Mouse (Mus musculus) cerebellum, postnatal 25 days (tissue): Measurements from ENCODE around the gene Gadd45gip1.

ENCODE experiments used
- DNase-seq, 2 experiments: peaks; one replicate each; pipeline ENCODE4 v3.0.0; 2021; ENCODE audit warnings: mixed read lengths in 2 of 2

The Gadd45gip1 gene

DNA sequence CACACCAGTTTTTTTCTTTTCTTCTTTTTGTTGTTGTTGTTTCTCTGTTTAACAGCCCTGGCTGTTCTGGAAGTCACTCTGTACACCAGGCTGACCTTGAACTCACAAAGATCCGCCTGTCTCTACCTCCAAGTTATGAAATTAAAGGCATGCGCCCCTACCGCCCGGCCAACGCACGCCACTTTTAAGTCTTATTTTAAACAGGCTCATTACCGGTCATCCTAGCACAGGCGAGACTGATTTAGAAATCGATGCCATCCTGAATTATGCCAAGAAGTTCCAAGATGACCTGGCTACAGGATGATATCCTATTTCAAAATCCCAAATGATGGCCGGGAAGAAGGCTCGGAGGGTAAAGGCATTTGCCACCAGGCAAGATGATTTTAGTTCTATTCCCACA lies at the start of gene Gadd45gip1:
Gene Gadd45gip1, plus strand, starts transcription at position 33 of the 400 bp plus-strand sequence.
- peak in 1 of 2 experiments; percentile 51 for DNase-seq

DNA sequence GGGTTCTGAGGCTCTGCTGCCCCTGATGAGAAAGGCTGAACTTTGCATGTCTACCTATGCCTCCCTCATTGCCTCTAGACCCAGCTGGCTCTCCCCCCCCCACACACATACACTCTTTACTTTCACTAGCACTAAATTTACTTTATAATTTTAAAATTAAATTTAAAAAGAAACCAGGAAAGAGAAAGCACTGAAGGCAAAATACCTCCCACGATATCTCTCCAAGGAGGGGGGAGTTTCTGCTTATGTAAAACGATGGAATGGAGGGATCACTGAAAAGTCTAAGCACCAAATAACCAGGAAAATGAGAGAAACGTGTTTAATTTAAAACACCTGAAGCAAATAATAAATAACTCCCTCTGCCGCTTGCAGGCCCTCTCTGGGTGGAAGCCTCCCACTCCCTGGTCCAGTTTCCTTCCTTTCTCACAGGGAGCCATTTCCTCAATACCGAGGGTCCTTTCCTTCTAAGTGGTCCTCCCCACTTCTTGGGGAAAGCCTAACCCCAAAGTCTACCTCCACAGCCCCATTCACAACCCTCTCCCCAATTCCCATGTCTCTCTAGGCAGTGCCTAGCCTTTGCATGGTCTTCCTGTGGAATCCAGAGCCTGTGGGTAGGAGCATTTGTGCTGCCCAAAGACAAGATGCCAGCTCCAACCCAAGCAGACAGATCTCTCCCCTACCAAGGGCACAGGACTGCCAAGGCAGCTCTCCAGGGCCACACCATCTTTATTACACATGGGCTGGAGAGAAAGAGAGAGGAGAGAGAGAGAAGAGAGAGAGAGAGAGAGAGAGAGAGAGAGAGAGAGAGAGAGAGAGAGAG lies 49.4 kb upstream of the Gadd45gip1 start:
- peak; percentile 51 to 60 for DNase-seq

DNA sequence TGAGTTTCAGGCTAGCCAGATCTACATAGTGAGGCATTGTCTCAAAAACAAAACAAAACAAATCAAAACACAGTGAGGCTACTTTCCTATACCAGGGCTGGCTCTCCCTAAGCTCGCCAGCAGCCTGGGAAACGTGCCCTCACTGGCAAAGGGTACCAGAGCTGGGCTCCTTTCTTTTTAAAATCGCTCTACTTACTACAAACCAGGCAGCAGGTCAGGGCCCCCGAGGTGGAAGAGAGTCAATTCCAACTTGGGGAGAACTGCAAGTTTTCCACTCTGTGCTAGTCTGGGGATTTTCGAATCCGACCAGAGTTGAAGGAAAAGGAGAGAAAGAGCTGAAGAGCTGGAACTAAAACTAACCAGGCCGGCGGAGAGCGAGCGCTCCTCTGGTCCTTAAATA lies 48.6 kb upstream of the Gadd45gip1 start:
- DNase-seq = peak; percentile 68 to 73

DNA sequence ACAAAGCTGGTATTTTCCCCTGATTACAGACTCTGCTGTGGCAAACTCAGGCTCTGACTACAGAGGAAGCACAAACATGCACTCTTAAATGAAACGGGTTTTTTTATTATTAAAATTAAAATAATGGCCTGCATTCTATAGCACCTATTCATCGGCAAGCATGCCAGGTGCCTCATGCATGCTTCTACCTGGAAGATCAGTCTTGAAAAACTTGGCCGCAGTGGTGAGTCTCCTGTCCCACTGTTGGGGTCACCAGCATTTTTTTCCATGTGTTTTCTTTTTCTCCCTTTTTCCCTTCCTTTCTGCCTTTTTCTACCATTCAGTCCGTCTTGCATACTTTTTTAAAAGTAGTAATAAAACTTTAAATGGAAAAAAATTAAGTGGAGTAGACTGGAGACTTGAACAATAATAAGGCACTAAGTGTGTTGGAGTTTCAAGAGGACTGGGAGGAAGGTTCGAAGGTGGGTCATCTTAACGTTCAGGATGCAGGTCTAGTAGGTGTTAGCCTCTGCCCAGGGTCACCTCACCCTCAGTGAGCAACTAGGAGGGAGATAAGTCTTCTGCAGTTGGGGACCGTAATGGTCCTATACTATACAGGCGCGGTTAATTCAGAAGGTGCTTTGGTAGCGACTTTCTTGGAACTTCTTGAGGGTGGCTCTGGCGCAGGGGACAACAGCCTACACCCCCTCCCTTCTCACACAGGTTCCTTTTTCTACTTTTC lies 48.0 kb upstream of the Gadd45gip1 start:
- peak in 1 of 2 experiments; percentile 35 for DNase-seq

DNA sequence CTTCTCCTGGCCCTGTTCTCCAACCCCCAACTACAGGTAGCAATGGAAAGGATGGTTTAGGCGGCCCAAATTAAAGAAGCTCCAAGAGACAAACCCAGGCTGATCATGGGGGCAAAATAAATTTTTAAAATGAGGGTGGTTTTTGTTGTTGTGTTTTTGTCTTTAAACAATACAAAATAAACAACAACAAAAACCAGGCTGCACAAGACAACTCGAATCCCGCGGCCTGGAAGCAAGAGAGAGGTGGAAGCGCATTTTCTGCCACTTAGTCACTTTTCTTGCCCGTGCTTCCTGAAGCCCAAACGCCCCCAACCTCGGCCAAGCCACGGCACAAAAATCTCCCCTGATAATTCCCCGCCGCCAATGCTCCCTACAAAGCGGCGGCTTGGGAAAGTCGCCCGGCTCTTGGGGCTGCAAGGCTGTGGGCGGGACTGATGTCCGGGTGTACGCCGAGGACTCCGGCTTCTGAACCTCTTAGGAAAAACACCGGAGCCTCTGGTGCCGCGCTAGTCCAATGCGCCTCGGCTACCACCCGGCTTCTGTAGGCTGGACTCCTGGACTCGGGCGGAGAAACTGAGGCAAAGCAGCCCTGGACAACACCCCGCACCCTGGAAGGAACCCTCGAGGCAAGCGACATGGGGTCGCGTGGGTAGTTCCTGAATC lies 47.3 kb upstream of the Gadd45gip1 start:
- DNase-seq = peak in 1 of 2 experiments; percentile 79

DNA sequence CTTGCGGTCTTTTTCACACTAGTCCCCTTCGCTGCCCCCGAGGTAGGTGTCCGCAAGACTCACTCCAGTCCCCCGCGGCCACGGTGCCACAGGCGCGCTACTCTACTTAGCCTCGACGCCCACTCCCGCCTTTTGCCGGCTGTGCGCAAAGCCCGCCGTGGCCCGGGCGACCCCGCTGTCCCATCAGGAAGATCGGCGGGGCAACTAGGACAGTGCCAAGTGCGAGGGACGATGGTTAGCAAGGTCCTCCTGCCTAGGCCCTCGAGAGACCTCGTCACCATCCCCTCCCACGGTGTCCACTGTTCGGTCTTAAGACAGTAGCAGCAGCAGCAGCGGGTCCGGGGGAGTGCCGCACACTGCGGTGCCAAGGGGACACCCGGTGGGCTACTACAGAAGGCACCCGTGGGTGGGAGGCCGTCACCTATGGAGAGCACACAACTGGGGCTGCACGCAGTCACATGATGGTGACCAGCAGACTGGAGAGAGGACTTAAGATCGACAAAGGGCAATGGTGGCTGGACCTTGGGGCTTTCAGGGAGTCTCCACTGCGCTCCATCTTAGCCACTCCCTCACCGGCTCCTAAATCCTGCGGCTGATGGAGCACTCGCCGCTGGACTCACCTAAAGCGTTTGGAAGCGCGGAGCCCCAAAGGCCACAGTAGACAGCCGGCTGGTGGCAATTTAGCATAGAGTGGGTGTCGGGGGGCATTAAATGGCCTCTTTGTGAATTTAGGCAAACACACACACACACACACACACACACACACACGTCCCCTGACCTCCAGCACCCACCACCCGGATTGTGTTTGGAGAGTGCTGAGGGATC lies 46.4 kb upstream of the Gadd45gip1 start:
- peak; percentile 64 to 75 for DNase-seq

DNA sequence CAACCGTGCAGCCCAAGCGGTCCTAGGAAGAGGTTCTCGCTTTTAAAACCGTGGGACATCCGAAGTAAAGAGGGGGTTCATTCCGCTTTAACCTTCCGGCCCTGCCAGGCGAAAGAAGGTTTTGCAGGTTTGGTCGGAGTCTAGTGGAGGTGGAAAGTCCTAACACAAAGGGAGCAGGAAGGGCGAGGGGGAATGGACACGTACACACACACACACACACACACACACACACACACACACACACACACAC lies 45.9 kb upstream of the Gadd45gip1 start:
- no peak for DNase-seq

DNA sequence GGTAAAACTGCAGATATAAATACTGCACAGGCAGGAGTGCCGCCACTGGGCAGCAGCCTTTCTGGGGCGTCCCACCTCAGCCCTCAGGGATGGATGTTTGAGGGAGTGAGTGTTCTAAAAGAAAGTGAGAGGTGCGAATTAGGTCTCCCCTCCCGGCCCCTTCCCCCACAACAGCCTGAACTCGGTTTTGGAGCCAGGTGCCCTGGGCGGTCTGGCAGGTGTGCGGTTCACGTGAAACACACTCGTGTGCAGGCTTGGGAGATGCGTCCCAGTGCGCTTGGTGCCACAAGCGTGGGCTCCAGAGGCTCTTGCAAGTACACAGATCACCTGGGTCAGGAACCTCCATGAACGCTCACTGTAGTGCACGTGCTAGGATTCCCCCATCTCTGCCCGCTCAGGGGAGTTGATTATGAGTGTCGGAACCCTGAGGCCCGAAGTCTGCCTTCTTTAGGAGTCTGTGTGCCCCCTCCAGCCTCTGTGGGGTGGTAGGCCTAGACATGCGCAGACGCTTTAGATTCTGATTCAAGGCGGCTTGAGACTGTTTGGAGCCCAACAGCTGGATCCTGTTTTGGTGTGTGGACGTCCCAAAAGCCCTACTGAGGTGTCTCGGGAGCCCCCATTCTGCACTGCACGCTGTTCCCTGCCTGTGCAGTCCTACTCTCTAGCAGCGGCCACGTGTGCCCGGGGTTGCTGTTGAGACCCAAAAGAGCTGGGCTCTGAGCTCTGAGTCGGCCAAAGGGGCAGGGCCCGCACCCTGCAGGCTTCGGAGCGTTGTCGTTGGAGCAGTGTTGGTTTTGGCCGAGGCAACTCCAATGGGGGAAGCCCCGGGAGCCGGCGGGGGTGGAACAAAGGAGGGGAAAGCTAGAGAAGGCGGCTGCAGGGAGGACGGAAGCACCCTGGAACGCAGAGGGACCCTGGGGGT lies 45.3 kb upstream of the Gadd45gip1 start:
- peak; percentile 62 to 65 for DNase-seq

DNA sequence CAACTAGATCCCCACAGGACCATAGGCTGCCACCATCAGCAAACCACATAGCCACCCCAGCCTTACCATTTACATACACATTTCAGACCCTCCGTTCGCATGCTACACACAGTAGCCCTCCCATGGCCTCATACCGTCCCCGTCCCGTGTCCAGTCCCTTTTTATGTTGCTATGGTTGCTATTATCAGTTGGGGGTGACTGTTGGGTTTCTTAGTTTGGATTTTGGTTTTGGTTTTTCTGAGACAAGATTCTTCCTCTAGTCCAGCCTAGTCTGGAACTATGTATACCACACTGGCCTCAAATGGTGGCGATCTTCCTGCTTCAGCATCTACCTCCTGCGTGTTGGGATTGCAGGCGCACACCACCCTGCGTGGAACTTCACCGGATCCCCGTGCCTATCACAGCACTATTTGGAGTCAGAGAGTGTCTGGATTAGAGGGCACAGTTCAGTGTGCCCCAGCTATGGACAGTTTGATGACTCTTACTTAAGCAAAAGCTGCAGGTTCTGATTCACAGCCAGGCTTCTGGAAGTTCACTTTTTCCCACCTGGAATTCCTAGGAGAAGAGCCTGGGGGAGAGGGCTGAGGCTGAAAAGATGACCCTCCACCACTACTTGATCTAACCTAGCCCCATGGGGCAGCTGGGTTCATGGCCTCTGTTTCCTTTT lies 44.4 kb upstream of the Gadd45gip1 start:
- DNase-seq = peak; percentile 36 to 39

GRCm38 (mm10) chr8:84787523-84788302 lies 43.6 kb upstream of the Gadd45gip1 start:
- DNase-seq = peak; percentile 70 to 80

DNA sequence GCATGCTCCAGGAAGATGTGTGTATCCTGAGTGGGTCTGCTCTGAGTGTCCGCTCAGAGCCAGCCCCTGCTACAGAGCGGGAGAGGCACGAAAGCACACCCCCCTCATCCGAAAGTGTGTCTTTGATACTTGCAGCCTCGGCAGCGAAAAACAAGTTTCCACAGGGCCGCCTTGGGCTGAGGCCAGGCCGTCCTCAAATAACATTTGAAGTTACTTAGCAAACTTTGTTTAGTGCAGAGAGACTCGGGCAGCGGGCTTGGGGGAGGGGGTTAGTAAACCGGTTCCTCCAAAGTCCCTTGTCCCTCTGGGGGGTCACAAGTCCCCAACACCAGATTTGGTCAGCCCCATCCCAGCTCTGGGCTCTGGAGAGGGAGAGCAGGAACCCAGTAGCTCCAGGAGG lies 42.4 kb upstream of the Gadd45gip1 start:
- peak; percentile 55 to 64 for DNase-seq

DNA sequence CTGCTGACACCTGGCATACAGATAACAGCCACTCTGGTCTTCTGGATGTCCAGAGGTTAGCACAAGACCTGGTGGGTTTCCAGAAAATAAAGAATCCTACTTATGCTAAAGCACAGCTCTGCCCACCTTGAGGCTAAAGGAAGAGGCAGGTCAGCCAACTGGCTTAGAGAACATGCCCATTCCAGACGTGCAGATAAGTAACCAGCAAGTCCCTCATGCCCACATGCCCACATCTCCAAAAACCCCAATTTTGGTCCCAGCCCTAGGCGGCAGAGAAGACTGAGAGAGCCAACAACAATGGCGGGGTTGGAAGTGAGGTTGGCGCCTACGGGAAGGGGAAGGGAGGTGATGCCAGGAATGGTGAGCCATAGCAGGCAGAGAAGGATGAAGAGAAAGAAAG lies 42.0 kb upstream of the Gadd45gip1 start:
- DNase-seq = no peak

- DNase-seq = peak; percentile 85 to 91
Observed at GRCm38 (mm10) chr8:84789855-84790486, 41.4 kb upstream of the Gadd45gip1 start.

GRCm38 (mm10) chr8:84790537-84790936 lies 40.8 kb upstream of the Gadd45gip1 start:
- peak; percentile 50 to 57 for DNase-seq

DNA sequence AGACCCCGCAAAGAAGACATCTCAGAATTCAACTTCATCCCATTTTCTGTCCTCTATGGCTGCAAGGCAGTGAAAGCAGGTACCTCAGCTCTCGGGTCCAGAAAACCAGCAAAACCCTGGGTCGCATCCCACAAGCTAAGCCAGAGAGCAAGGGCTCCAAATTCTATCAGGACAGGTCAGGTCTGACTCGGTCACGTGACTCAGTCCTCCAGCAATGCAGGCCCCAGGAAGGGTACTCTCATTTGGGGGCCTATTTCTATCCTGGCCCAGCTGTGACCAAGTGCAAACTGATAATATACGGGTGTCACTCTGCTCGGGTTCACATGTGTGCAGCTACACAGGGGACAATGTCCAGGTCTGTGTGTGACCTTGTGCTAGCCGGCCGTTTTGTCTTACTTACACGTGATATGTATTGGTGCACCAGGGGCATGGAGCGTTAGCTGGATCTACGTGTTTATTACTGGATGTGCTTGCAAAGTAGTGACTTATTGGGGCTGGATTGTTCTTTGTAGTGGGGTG lies 38.8 kb upstream of the Gadd45gip1 start:
- peak in 1 of 2 experiments; percentile 46 for DNase-seq

- DNase-seq = peak in 1 of 2 experiments; percentile 64
Observed at GRCm38 (mm10) chr8:84793134-84793533, 38.2 kb upstream of the Gadd45gip1 start.

DNA sequence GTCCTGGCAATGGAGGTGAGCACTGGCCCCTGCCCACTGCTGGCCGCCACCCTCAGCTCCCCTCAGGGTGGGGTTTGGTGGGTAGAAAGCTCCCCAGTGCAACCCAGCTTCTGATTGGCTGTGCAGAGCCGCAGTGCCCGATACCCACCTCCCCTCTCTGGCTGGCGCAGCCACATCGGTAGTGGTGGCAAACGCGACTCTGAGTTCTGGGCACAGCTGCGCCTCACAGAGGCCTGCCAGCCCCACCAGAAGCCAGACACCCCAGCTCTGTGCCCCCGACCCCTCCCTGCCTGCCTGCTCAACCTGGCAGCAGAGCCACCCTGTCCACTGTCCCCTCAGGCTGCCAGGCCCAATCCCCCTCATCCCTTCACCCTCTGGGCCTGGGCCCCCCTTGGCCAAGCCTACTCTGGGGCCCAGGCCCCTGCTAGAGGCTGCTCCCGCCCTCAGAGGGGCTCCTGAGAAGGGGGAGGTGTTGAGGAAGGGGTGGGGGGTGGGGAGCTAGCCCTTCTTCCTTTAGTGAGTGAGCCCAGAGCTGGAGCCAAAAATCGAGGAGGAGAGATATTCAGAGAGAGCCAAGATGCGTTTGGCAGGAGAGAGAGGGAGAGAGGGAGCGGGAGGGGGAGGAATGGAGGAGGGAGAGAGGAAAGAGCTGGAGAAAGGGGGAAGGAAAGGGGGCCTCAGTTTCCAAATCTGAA lies 37.4 kb upstream of the Gadd45gip1 start:
- DNase-seq = peak; percentile 71 to 83

DNA sequence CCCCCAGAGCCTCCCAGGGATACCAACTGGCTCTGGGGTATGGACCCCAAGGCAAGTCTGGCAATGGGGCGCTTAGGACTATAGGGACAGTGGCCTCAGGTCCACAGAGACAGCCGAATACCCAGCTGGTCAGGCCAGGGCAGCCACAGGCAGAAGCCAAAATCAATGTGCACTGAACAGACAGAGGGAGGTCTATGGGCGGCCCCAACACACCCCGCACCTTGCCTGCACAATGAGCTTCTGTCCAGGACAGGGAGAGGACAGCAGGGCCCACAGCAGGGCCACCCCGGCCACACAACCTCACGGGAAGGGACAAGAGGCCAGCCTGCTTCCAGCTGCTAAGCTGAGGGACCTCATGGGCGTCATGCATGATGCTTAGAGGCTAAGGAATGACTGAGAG lies 36.8 kb upstream of the Gadd45gip1 start:
- peak; percentile 69 to 85 for DNase-seq
